Mouse (Mus musculus): ENCODE measurements around the gene Prpf31. TPM values are rescaled to one million over a fixed set of nuclear protein-coding genes. Genes with fewer than 3 reads are reported as not detected.
"Not testable (repeated sequence)": the region's sequence is repeated elsewhere in the genome, so short reads cannot be mapped to it uniquely, and the experiment has no call there.

Prpf31 gene
- polyA plus RNA-seq, 1 experiment from 2014 or later, result 66.3 TPM

DNA sequence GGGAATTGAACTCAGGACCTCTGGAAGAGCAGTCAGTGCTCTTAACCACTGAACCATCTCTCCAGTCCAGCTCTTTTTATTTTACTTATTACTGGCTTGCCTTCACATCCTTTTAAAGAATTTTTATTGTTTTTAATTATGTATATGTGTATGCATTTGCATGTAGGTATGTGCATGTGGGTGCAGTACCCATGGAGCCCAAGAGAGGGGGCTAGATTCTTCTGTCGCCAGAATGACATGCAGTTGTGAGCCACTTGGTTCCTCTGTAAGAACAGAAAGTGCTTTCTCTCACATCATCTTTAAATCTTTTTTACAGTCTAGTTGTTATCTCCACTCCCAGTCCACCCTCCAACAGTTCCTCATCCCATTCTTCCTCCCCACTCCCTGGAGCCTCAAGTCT, 38.3 kb upstream of the Prpf31 start:
- no peaks in the 10 kb centered on the region for H3K9me3 ChIP-seq (replicated peaks; ENCODE audit: low read length)
- no peaks in the 10 kb centered on the region for H3K36me3 ChIP-seq (ENCODE audit: insufficient read depth, low read length)
- DNase-seq (ENCODE audit: low spot score) (no peak), ATAC-seq (replicated peaks; ENCODE audit: low FRiP score, low read depth) (no peak)
- 72% methylated on average over 1 of the region's 1 CpGs for whole genome bisulfite sequencing
- no peak overlapping the region for H3K27ac ChIP-seq
- H3K4me2 ChIP-seq (ENCODE audit: low read length), result no peak overlapping the region
- TF ChIP-seq CTCF (IDR thresholded peaks at IDR 0.05; ENCODE audit: low read depth), result no peak
- H3K9ac ChIP-seq (ENCODE audit: low read depth, low read length), result no peak overlapping the region
- no peak overlapping the region for H3K4me3 ChIP-seq (replicated peaks; ENCODE audit: low read depth, low read length)
- H3K27me3 ChIP-seq (ENCODE audit: insufficient read depth, low read length), result no peaks in the 10 kb centered on the region
- no peaks in the 10 kb centered on the region for H3K4me1 ChIP-seq (replicated peaks; ENCODE audit: insufficient read depth, low read length)

GRCm38 (mm10) chr7:3593855-3594254, 35.9 kb upstream of the Prpf31 start:
- Histone ChIP-seq H3K4me1 (replicated peaks; ENCODE audit: insufficient read depth, low read length) (no peaks in the 10 kb centered on the region), H3K9ac (ENCODE audit: low read depth, low read length) (no peak overlapping the region), H3K4me3 (replicated peaks; ENCODE audit: low read depth, low read length) (no peak overlapping the region), H3K27ac (no peak overlapping the region), H3K27me3 (ENCODE audit: insufficient read depth, low read length) (no peaks in the 10 kb centered on the region), H3K9me3 (replicated peaks; ENCODE audit: low read length) (no peaks in the 10 kb centered on the region), H3K4me2 (ENCODE audit: low read length) (no peak overlapping the region), H3K36me3 (ENCODE audit: insufficient read depth, low read length) (no peaks in the 10 kb centered on the region)
- no peak for DNase-seq (ENCODE audit: low spot score)
- no peak for ATAC-seq (replicated peaks; ENCODE audit: low FRiP score, low read depth)
- no peak for TF ChIP-seq CTCF (IDR thresholded peaks at IDR 0.05; ENCODE audit: low read depth)

- 15% methylated on average over 5 of the region's 5 CpGs for WGBS
- Histone ChIP-seq H3K9ac (ENCODE audit: low read depth, low read length) (no peak overlapping the region), H3K4me2 (ENCODE audit: low read length) (peak overlapping the region; percentile 9; the same call in 1 of the 2 replicates), H3K36me3 (ENCODE audit: insufficient read depth, low read length) (no peaks in the 10 kb centered on the region), H3K9me3 (replicated peaks; ENCODE audit: low read length) (no peaks in the 10 kb centered on the region), H3K4me3 (replicated peaks; ENCODE audit: low read depth, low read length) (no peak overlapping the region), H3K27ac (no peak overlapping the region), H3K27me3 (ENCODE audit: insufficient read depth, low read length) (no peaks in the 10 kb centered on the region), H3K4me1 (replicated peaks; ENCODE audit: insufficient read depth, low read length) (no peaks in the 10 kb centered on the region)
- DNase-seq (ENCODE audit: low spot score) (no peak), ATAC-seq (replicated peaks; ENCODE audit: low FRiP score, low read depth) (peak; percentile 49; the same call in 1 of the 2 replicates)
- 0 out of 2 replicates have a peak, but pooled peaks have one; percentile 7 for TF ChIP-seq CTCF (IDR thresholded peaks at IDR 0.05; ENCODE audit: low read depth)
Observed at GRCm38 (mm10) chr7:3594686-3595085, 35.1 kb upstream of the Prpf31 start.

DNA sequence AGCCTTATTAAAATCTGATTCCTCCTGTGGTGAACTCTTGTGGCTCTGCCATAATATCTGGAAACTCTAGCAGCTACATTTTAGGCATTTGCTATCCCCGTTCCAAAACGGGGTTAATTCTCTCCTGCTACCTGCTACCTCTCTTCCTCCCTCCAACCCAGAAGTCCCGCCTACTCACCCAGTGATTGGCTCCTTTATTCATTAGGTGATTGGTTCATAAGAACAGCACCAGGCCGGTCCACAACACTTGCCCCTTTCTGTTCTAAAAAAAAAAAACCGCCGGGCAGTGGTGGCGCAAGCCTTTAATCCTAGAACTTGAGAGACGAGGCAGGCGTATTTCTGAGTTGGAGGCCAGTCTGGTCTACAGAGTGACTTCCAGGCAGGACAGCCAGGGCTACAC, 34.6 kb upstream of the Prpf31 start:
- peak; percentile 28 for DNase-seq (ENCODE audit: low spot score)
- no peak overlapping the region for H3K4me3 ChIP-seq (replicated peaks; ENCODE audit: low read depth, low read length)
- no peaks in the 10 kb centered on the region for H3K36me3 ChIP-seq (ENCODE audit: insufficient read depth, low read length)
- no peak overlapping the region for H3K9ac ChIP-seq (ENCODE audit: low read depth, low read length)
- WGBS, result 15% methylated on average over 9 of the region's 9 CpGs
- TF ChIP-seq CTCF (IDR thresholded peaks at IDR 0.05; ENCODE audit: low read depth), result no peak
- no peak overlapping the region for H3K27ac ChIP-seq
- H3K9me3 ChIP-seq (replicated peaks; ENCODE audit: low read length), result no peaks in the 10 kb centered on the region
- peak overlapping the region; percentile 9; the same call in 1 of the 2 replicates for H3K4me2 ChIP-seq (ENCODE audit: low read length)
- no peaks in the 10 kb centered on the region for H3K27me3 ChIP-seq (ENCODE audit: insufficient read depth, low read length)
- ATAC-seq (replicated peaks; ENCODE audit: low FRiP score, low read depth), result peak; percentile 59; the same call in 1 of the 2 replicates
- no peaks in the 10 kb centered on the region for H3K4me1 ChIP-seq (replicated peaks; ENCODE audit: insufficient read depth, low read length)

GRCm38 (mm10) chr7:3597755-3598154, 32.0 kb upstream of the Prpf31 start:
- H3K9ac ChIP-seq (ENCODE audit: low read depth, low read length); H3K4me2 ChIP-seq (ENCODE audit: low read length); H3K4me3 ChIP-seq (replicated peaks; ENCODE audit: low read depth, low read length); H3K36me3 ChIP-seq (ENCODE audit: insufficient read depth, low read length); H3K4me1 ChIP-seq (replicated peaks; ENCODE audit: insufficient read depth, low read length); H3K27ac ChIP-seq; H3K9me3 ChIP-seq (replicated peaks; ENCODE audit: low read length); ATAC-seq (replicated peaks; ENCODE audit: low FRiP score, low read depth); DNase-seq (ENCODE audit: low spot score); H3K27me3 ChIP-seq (ENCODE audit: insufficient read depth, low read length): not testable (repeated sequence)
- 55% methylated on average over 1 of the region's 1 CpGs for WGBS

- H3K9me3 ChIP-seq (replicated peaks; ENCODE audit: low read length), result no peaks in the 10 kb centered on the region
- 7% methylated on average over 4 of the region's 4 CpGs for WGBS
- no peak overlapping the region for H3K4me3 ChIP-seq (replicated peaks; ENCODE audit: low read depth, low read length)
- peak; percentile 93 for TF ChIP-seq CTCF (IDR thresholded peaks at IDR 0.05; ENCODE audit: low read depth)
- no peaks in the 10 kb centered on the region for H3K4me1 ChIP-seq (replicated peaks; ENCODE audit: insufficient read depth, low read length)
- no peak overlapping the region for H3K9ac ChIP-seq (ENCODE audit: low read depth, low read length)
- H3K36me3 ChIP-seq (ENCODE audit: insufficient read depth, low read length), result no peaks in the 10 kb centered on the region
- H3K27ac ChIP-seq, result no peak overlapping the region
- DNase-seq (ENCODE audit: low spot score) (peak; percentile 89), ATAC-seq (replicated peaks; ENCODE audit: low FRiP score, low read depth) (peak; percentile 49; the same call in 1 of the 2 replicates)
- H3K27me3 ChIP-seq (ENCODE audit: insufficient read depth, low read length), result no peaks in the 10 kb centered on the region
- H3K4me2 ChIP-seq (ENCODE audit: low read length), result no peak overlapping the region
Observed at GRCm38 (mm10) chr7:3601119-3601518, 28.7 kb upstream of the Prpf31 start.

- H3K36me3 ChIP-seq (ENCODE audit: insufficient read depth, low read length), result no peaks in the 10 kb centered on the region
- H3K27me3 ChIP-seq (ENCODE audit: insufficient read depth, low read length), result no peaks in the 10 kb centered on the region
- DNase-seq (ENCODE audit: low spot score) (peak; percentile 74), ATAC-seq (replicated peaks; ENCODE audit: low FRiP score, low read depth) (peak; percentile 89; the same call in 1 of the 2 replicates)
- no peak overlapping the region for H3K9ac ChIP-seq (ENCODE audit: low read depth, low read length)
- no peak overlapping the region for H3K27ac ChIP-seq
- no peak overlapping the region for H3K4me3 ChIP-seq (replicated peaks; ENCODE audit: low read depth, low read length)
- H3K9me3 ChIP-seq (replicated peaks; ENCODE audit: low read length), result no peaks in the 10 kb centered on the region
- no peak overlapping the region for H3K4me2 ChIP-seq (ENCODE audit: low read length)
- WGBS, result 12% methylated on average over 2 of the region's 2 CpGs
- H3K4me1 ChIP-seq (replicated peaks; ENCODE audit: insufficient read depth, low read length), result no peaks in the 10 kb centered on the region
- TF ChIP-seq CTCF (IDR thresholded peaks at IDR 0.05; ENCODE audit: low read depth), result peak; percentile 67
Observed at GRCm38 (mm10) chr7:3606798-3607197, 23.0 kb upstream of the Prpf31 start.

Data from kidney, postnatal 0 days (tissue).